Mouse (Mus musculus) heart, embryonic 12.5 days (tissue): Measurements from ENCODE around the gene Cd300lg. TPM values are rescaled to one million over a fixed set of nuclear protein-coding genes. Genes with fewer than 3 reads are reported as not detected.

ENCODE experiments used
- ATAC-seq: fragments of 200-750 bp; cut with Nextera tagmentation; 2 replicates; pipeline ENCODE4 v1.8.0; 2017; ENCODE audit warnings: moderate TSS enrichment, moderate library complexity; ENCODE audit not compliant: insufficient number of reproducible peaks, low FRiP score
- H3K27ac ChIP-seq: fragments of 300-500 bp; sonication (generic); 2 replicates; pipeline ENCODE4 v1.5.1; 2016; ENCODE audit warnings: mild to moderate bottlenecking, moderate library complexity; ENCODE audit not compliant: poor library complexity, severe bottlenecking
- H3K27me3 ChIP-seq: fragments of 300-500 bp; sonication (generic); replicated peaks from 2 replicates; pipeline ENCODE4 v1.6.1; 2016; ENCODE audit warnings: mild to moderate bottlenecking, moderate library complexity
- H3K36me3 ChIP-seq: fragments of 300-500 bp; sonication (generic); 2 replicates; pipeline ENCODE4 v1.6.1; 2016; ENCODE audit warnings: mild to moderate bottlenecking, moderate library complexity
- H3K4me1 ChIP-seq: fragments of 300-500 bp; sonication (generic); replicated peaks from 2 replicates; pipeline ENCODE4 v1.6.1; 2016; ENCODE audit warnings: mild to moderate bottlenecking
- H3K4me2 ChIP-seq: fragments of 300-500 bp; sonication (generic); 2 replicates; pipeline ENCODE4 v1.6.1; 2016; ENCODE audit warnings: mild to moderate bottlenecking, moderate library complexity
- H3K4me3 ChIP-seq: fragments of 300-500 bp; sonication (generic); 2 replicates; pipeline ENCODE4 v1.5.1; 2016; ENCODE audit warnings: mild to moderate bottlenecking
- H3K9ac ChIP-seq: fragments of 300-500 bp; sonication (generic); 2 replicates; pipeline ENCODE4 v1.6.1; 2016; ENCODE audit warnings: mild to moderate bottlenecking, moderate library complexity
- H3K9me3 ChIP-seq: fragments of 300-500 bp; sonication (generic); replicated peaks from 2 replicates; pipeline ENCODE4 v1.6.1; 2016; ENCODE audit warnings: mild to moderate bottlenecking, moderate library complexity
- WGBS: fragments of 180-500 bp; shearing (Covaris S2); methylation state at CpG from one replicate; pipeline ENCODE4 v1.1.7; 2016; 5-methylcytosine and 5-hydroxymethylcytosine counted together
- polyA plus RNA-seq: library from polyadenylated mRNA; unstranded; fragments of >200 nt; fragmentation: Nextera tagmentation; extraction: Ambion mirVana; gene quantifications from 2 replicates; pipeline ENCODE4 v1.2.1, GENCODE M21; 2016

Gene Cd300lg
- polyA plus RNA-seq, 1 experiment from 2014 or later: 1.6 TPM

DNA sequence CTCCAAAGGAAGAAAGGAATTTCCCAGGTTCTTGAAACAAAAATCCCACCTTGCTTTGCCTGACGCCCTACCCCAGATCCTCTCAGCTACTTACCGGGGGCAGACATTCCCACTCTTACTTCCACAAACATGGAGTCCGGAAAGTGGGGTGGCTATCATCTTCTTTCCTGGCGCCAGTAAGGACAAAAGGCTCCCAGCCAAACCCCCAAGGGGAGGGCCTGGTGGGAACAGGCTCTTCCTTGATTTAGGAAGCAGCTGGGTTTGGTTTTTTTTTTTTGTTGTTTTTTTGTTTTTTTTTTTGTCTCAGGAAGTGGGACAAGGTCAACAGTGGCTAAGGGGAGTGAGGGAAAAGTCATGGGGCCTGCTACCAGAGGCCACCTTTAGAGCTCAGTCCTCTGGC, 10.2 kb downstream of the Cd300lg start:
- peak overlapping the region; percentile 78 for H3K27ac ChIP-seq
- H3K36me3 ChIP-seq: no peaks in the 10 kb centered on the region
- H3K9me3 ChIP-seq: no peaks in the 10 kb centered on the region
- ATAC-seq: 0 out of 2 replicates have a peak, but pooled peaks have one; percentile 12
- H3K27me3 ChIP-seq: 0 out of 2 replicates have a peak, but pooled peaks cover 3% of the 10 kb centered on the region
- H3K4me2 ChIP-seq: peak overlapping the region; percentile 5; the same call in 1 of the 2 replicates
- 49% methylated on average over 4 of the region's 4 CpGs for WGBS
- H3K4me3 ChIP-seq: no peak overlapping the region
- H3K4me1 ChIP-seq: 0 out of 2 replicates have a peak, but pooled peaks cover 3% of the 10 kb centered on the region
- H3K9ac ChIP-seq: no peak overlapping the region

- Histone ChIP-seq H3K4me1 (0 out of 2 replicates have a peak, but pooled peaks cover 3% of the 10 kb centered on the region), H3K4me2 (no peak overlapping the region), H3K27ac (peak overlapping the region; percentile 78), H3K27me3 (0 out of 2 replicates have a peak, but pooled peaks cover 3% of the 10 kb centered on the region), H3K9ac (no peak overlapping the region), H3K9me3 (no peaks in the 10 kb centered on the region), H3K36me3 (no peaks in the 10 kb centered on the region), H3K4me3 (no peak overlapping the region)
- ATAC-seq: no peak
- WGBS: 38% methylated on average over 4 of the region's 4 CpGs
Measured at GRCm38 (mm10) chr11:102051954-102052353, 10.6 kb downstream of the Cd300lg start.

DNA sequence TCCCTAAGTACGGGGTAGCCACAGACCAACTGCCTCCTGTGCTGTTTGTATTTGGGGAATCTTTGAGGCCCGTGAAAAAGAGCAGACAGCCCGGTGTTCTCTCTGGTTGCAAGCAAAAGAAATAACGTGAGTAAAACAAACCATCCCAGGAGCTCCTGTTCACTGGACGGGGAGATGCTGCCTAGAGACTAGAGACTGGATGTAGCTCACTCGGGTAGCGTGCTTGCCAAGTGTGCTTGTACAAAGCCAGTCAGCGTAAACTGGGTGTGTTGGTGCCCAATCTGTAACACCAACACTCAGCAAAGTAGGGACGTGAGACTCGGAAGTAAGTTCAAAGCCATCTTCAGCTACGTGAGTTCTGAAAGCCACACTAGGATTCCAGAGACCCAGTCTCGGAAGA, 11.4 kb downstream of the Cd300lg start:
- H3K4me1 ChIP-seq: 0 out of 2 replicates have a peak, but pooled peaks cover 3% of the 10 kb centered on the region
- H3K27ac ChIP-seq: peak overlapping the region; percentile 78; the same call in 1 of the 2 replicates
- WGBS: 79% methylated on average over 12 of the region's 12 CpGs
- H3K4me2 ChIP-seq: no peak overlapping the region
- no peak overlapping the region for H3K4me3 ChIP-seq
- ATAC-seq: no peak
- no peaks in the 10 kb centered on the region for H3K36me3 ChIP-seq
- H3K9me3 ChIP-seq: no peaks in the 10 kb centered on the region
- H3K27me3 ChIP-seq: 0 out of 2 replicates have a peak, but pooled peaks cover 3% of the 10 kb centered on the region
- no peak overlapping the region for H3K9ac ChIP-seq

- no peak overlapping the region for H3K9ac ChIP-seq
- no peaks in the 10 kb centered on the region for H3K9me3 ChIP-seq
- ATAC-seq: no peak
- peaks cover under 1% of the 10 kb centered on the region; the same call in 1 of the 2 replicates for H3K36me3 ChIP-seq
- no peak overlapping the region for H3K27ac ChIP-seq
- 0 out of 2 replicates have a peak, but pooled peaks cover 3% of the 10 kb centered on the region for H3K4me1 ChIP-seq
- no peak overlapping the region for H3K4me3 ChIP-seq
- 67% methylated on average over 7 of the region's 7 CpGs for WGBS
- 0 out of 2 replicates have a peak, but pooled peaks cover 3% of the 10 kb centered on the region for H3K27me3 ChIP-seq
- no peak overlapping the region for H3K4me2 ChIP-seq
Measured at GRCm38 (mm10) chr11:102053183-102053582, 11.9 kb downstream of the Cd300lg start.

- peaks cover 7% of the 10 kb centered on the region for H3K36me3 ChIP-seq
- no peak overlapping the region for H3K9ac ChIP-seq
- H3K4me2 ChIP-seq: no peak overlapping the region
- H3K27ac ChIP-seq: no peak overlapping the region
- 0 out of 2 replicates have a peak, but pooled peaks cover 3% of the 10 kb centered on the region for H3K4me1 ChIP-seq
- 25% methylated on average over 9 of the region's 9 CpGs for WGBS
- no peaks in the 10 kb centered on the region for H3K9me3 ChIP-seq
- no peak for ATAC-seq
- no peak overlapping the region for H3K4me3 ChIP-seq
- 0 out of 2 replicates have a peak, but pooled peaks cover 3% of the 10 kb centered on the region for H3K27me3 ChIP-seq
Measured at GRCm38 (mm10) chr11:102053847-102054246, 12.5 kb downstream of the Cd300lg start.

DNA sequence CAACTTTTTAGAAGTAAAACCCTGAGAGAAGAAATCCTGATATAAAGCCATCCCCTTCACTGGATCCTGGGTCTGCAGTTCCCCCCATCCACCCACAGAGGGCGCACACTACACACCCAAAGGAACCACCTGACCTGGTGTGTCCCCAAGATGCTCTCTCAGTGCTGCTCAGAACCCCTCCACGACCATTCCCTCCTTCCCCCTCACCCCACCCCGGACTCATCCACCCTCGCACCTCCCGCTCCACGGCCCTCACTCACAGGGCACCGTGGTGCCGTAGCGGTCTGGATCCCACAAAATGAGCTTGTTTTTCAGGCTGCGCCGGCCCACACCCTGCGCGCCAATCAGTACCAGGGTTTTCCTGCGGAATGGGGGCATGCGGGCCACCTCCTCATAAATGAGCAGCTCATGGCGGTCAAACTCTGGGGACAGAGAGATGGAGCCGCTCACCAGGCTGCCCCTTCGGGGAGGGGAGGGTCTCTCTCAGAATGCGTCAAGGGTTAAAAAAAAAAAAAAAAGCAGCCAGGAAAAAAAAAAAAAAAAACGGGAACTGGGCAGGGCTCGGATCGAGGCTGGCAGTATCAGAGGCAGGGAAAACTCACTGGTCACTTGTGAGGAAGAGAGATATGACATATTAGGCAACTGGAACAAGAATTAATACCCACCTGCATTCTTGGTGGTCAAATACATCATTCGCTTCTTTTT, 20.1 kb downstream of the Cd300lg start:
- Histone ChIP-seq H3K27ac (no peak overlapping the region), H3K9ac (peak overlapping the region; percentile 62; the same call in 1 of the 2 replicates), H3K4me3 (peak overlapping the region; percentile 46), H3K4me1 (peaks cover 8% of the 10 kb centered on the region; the same call in 1 of the 2 replicates), H3K27me3 (peaks cover 13% of the 10 kb centered on the region), H3K4me2 (peak overlapping the region; percentile 90), H3K9me3 (no peaks in the 10 kb centered on the region), H3K36me3 (peaks cover 40% of the 10 kb centered on the region)
- 5% methylated on average over 23 of the region's 23 CpGs for WGBS
- ATAC-seq: peak; percentile 53

DNA sequence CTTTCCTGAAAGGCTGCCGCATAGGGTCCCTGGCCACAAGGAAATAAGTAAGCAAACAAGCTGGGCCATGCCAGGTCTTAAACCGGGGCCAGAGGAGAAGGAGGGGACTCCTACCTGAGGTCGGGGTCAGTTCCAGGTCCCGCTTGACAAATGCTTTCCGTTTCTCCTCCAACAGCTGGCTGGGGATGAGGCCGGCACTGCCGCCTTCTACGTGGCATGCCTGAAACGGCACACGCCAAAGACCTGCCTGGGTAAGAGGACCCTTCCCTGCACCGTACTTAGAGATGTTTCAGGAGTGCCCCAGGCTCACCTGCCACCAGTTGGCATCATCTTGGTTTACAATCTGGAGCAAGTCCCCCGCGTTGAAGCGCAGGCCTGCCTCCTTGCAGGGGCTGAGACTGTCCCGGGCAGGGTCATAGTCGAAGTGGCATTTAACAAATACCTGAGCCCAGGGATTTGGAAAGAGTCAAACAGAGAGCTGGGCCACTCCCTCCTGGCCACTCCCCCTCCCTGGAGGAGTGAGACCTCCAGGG, 20.7 kb downstream of the Cd300lg start:
- Histone ChIP-seq H3K4me3 (no peak overlapping the region), H3K9ac (no peak overlapping the region), H3K4me2 (peak overlapping the region; percentile 90), H3K9me3 (no peaks in the 10 kb centered on the region), H3K4me1 (peaks cover 8% of the 10 kb centered on the region; the same call in 1 of the 2 replicates), H3K36me3 (peaks cover 40% of the 10 kb centered on the region), H3K27me3 (peaks cover 13% of the 10 kb centered on the region), H3K27ac (no peak overlapping the region)
- ATAC-seq: no peak
- WGBS: 37% methylated on average over 16 of the region's 16 CpGs

- no peaks in the 10 kb centered on the region for H3K9me3 ChIP-seq
- no peak overlapping the region for H3K27ac ChIP-seq
- H3K9ac ChIP-seq: no peak overlapping the region
- peaks cover 40% of the 10 kb centered on the region for H3K36me3 ChIP-seq
- H3K4me1 ChIP-seq: peaks cover 8% of the 10 kb centered on the region; the same call in 1 of the 2 replicates
- no peak overlapping the region for H3K4me2 ChIP-seq
- WGBS: 68% methylated on average over 13 of the region's 13 CpGs
- ATAC-seq: no peak
- peaks cover 13% of the 10 kb centered on the region for H3K27me3 ChIP-seq
- H3K4me3 ChIP-seq: no peak overlapping the region
Measured at GRCm38 (mm10) chr11:102063076-102063475, 21.8 kb downstream of the Cd300lg start.

GRCm38 (mm10) chr11:102068969-102069368, 27.7 kb downstream of the Cd300lg start:
- H3K9me3 ChIP-seq: no peaks in the 10 kb centered on the region
- no peak overlapping the region for H3K27ac ChIP-seq
- 33% methylated on average over 2 of the region's 2 CpGs for WGBS
- ATAC-seq: no peak
- no peak overlapping the region for H3K9ac ChIP-seq
- peaks cover 11% of the 10 kb centered on the region for H3K36me3 ChIP-seq
- H3K4me2 ChIP-seq: no peak overlapping the region
- no peak overlapping the region for H3K4me3 ChIP-seq
- no peaks in the 10 kb centered on the region for H3K27me3 ChIP-seq
- H3K4me1 ChIP-seq: peaks cover 7% of the 10 kb centered on the region

DNA sequence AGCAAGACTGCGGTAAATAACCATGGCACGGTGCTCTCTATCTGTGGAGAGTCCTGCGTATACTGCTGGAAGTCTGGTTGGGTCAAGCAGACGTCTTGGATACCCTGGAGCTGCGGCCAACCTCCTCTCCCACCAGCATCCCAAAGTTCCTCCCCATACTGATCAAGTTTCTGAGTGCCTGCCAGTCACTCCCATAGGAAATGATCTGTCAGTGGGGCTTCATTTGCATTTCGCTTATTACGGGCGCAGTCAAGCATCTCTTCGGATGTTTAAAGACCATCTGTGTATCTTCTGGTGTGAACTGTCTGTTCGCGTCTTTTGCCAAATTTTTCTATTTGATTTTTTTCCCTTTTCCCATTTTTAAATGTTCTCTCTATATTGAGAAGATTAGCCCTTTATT, 28.3 kb downstream of the Cd300lg start:
- WGBS: 56% methylated on average over 11 of the region's 11 CpGs
- no peak overlapping the region for H3K4me2 ChIP-seq
- ATAC-seq: no peak
- H3K9me3 ChIP-seq: no peaks in the 10 kb centered on the region
- no peak overlapping the region for H3K9ac ChIP-seq
- H3K36me3 ChIP-seq: peaks cover 11% of the 10 kb centered on the region; the same call in 1 of the 2 replicates
- no peak overlapping the region for H3K4me3 ChIP-seq
- H3K27me3 ChIP-seq: no peaks in the 10 kb centered on the region
- no peak overlapping the region for H3K27ac ChIP-seq
- H3K4me1 ChIP-seq: peaks cover 7% of the 10 kb centered on the region

- WGBS: 2% methylated on average over 13 of the region's 13 CpGs
Measured at GRCm38 (mm10) chr11:102070426-102070825, 29.1 kb downstream of the Cd300lg start.

More at GRCm38 (mm10) chr11:102070426-102070825, 29.1 kb downstream of the Cd300lg start:
- 0 out of 2 replicates have a peak, but pooled peaks have one; percentile 33 for ATAC-seq
- H3K4me2 ChIP-seq: peak overlapping the region; percentile 64
- H3K27me3 ChIP-seq: no peaks in the 10 kb centered on the region
- peak overlapping the region; percentile 12; the same call in 1 of the 2 replicates for H3K4me3 ChIP-seq
- H3K9me3 ChIP-seq: no peaks in the 10 kb centered on the region
- peak overlapping the region; percentile 58; the same call in 1 of the 2 replicates for H3K9ac ChIP-seq
- peaks cover 12% of the 10 kb centered on the region; the same call in 1 of the 2 replicates for H3K36me3 ChIP-seq
- no peak overlapping the region for H3K27ac ChIP-seq
- H3K4me1 ChIP-seq: peaks cover 7% of the 10 kb centered on the region
